Comparison of ENCODE assay signal across 8 mouse cellular contexts in the genomic region with DNA sequence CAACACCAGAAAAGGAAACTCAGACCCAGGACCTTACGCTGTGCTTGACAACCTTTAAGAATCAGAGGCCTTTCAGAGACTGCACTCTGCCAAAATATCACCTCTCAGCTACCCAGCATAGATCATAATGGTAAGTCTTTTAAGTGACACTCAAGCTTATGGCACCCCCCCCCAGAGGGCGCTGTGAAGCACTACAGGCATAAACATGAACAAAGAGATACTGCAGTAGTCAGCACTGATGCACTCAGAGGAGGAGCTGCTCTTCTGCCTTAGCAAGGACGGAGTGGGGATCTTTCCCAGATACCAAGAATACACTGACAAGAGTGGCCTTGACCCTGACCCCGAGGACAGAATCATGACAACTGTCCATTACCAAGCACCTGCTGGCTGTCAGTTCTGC. TPM values are rescaled to one million over a fixed set of nuclear protein-coding genes. Genes with fewer than 3 reads are reported as not detected.
DNase-seq lines count a peak whose midpoint lies in the region; ATAC-seq and TF ChIP-seq lines count a peak whose summit lies in the region.
"Had no signal": no experiment of that assay in that cellular context is flagged by ENCODE, and none has a peak within 500 bp of the region (broad histone marks: within the 10 kb centered on the region; RNA-seq: fewer than 3 reads in every experiment).

No protein-coding gene starts in this region.

- ATAC-seq in megakaryocyte progenitor cell, adult 5-6 weeks (replicated peaks; ENCODE audit: poor library complexity) = peak; percentile 88

- peak; percentile 38; the same call in 1 of the 2 replicates for TF ChIP-seq CTCF in bone marrow macrophage, adult 2 months (IDR thresholded peaks at IDR 0.05; ENCODE audit: low read depth, low read length)

- no peak overlapping the region for H3K4me3 ChIP-seq in bone marrow macrophage, adult 2 months (ENCODE audit: insufficient read depth, low read length)
- H3K4me3 ChIP-seq: erythroblast, embryonic 14.5 days had no signal

- H3K4me1 ChIP-seq in bone marrow macrophage, adult 2 months (ENCODE audit: control insufficient read depth, insufficient read depth, low read length) = peaks cover 12% of the 10 kb centered on the region

- peak; percentile 37 for DNase-seq in layer of hippocampus, adult 9-10 months (ENCODE audit: low spot score)
- DNase-seq in layer of hippocampus, adult 8-10 months (ENCODE audit: low spot score in 2 of 2) = no peak
- DNase-seq in MN1 (ENCODE audit: low spot score) = peak; percentile 61
- DNase-seq in kidney, postnatal 10 days = peak; percentile 67
- DNase-seq in neural tube, embryonic 10.5 days (ENCODE audit: extremely low spot score, low spot score) = no peak

- no peak for TF ChIP-seq POLR2A in bone marrow macrophage, adult 2 months (IDR thresholded peaks at IDR 0.05; ENCODE audit: borderline replicate concordance, low read depth, low read length)

- no peak overlapping the region for H3K27ac ChIP-seq in bone marrow macrophage, adult 2 months (ENCODE audit: insufficient read depth, low read depth, low read length)

RNA-seq across cellular contexts. Expression of gene Ppp2r5e, which starts 23.8 kb away (rescaled TPM):
- 10 to 100 TPM; 71.9 to 77.1 (median 76.4) TPM for total RNA-seq in layer of hippocampus, adult 8-10 months (2022)
- 24.5 and 27.6 TPM in 2 replicates for polyA plus RNA-seq in bone marrow macrophage, adult 2 months (2012; ENCODE audit: insufficient read depth, insufficient read length, missing spikeins)
- total RNA-seq in megakaryocyte progenitor cell, adult 5-6 weeks (2015) = 35.2 and 66.9 TPM in 2 replicates
- 11.9 and 14.1 TPM in 2 replicates for total RNA-seq in megakaryocyte progenitor cell, adult 5-6 weeks (2017)

Comparison
In these comparisons a context has a peak if more than half of its experiments do, and no peak if none do; other contexts are left out.
1. DNase-seq: peak in layer of hippocampus, adult 9-10 months (single experiment), MN1 (single experiment) and kidney, postnatal 10 days (single experiment); none in layer of hippocampus, adult 8-10 months (0 of 2) and neural tube, embryonic 10.5 days (single experiment).